Mouse (Mus musculus): ENCODE results near the gene Slc4a2. TPM values are rescaled to one million over a fixed set of nuclear protein-coding genes. Genes with fewer than 3 reads are reported as not detected.
"Not testable (repeated sequence)": the region's sequence is repeated elsewhere in the genome, so short reads cannot be mapped to it uniquely, and the experiment has no call there.

Gene Slc4a2
- polyA plus RNA-seq, 1 experiment = 84.6 TPM

DNA sequence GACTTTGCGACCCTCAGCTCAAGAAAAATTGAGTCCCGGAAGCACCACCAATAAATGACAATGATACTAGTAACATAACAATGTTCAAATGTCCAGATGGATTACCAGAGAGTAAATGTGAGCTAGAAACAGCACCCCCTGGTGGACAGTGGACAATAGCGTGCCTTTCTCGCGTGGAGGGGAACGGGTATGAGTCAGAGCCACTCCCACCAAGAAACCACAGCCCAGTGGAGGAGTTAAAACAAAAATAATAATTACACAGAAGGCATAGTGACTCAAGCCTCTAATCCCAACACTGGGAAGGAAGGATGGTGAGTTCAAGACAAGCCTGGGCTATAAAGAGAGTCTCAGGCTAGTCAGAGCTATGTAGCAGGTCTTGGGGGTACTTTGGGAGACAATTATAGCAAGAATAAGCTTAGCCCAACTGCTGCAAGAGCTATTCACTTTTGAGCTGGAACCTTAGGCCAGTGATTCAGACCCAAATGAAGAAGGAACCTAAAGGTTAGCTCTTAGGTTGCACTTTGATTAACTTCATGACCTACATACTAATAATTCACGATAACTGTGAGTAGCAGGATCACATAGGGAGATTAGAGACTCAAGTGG, 30.1 kb upstream of the Slc4a2 start, which contains the start of gene Abcb8:
Gene Abcb8, plus strand, starts transcription at position 272 of the 606 bp plus-strand sequence.
- WGBS = 18% methylated on average over 7 of the region's 7 CpGs
- TF ChIP-seq CTCF (IDR thresholded peaks at IDR 0.05; ENCODE audit: insufficient read depth, low read length) (peak; percentile 83), POLR2A (IDR thresholded peaks at IDR 0.05; ENCODE audit: borderline replicate concordance, extremely low read depth, low read depth, low read length) (no peak)
- Histone ChIP-seq H3K4me3 (replicated peaks; ENCODE audit: extremely low read depth, low read depth, low read length) (peak within 1 kb of the TSS; percentile 80), H3K4me1 (ENCODE audit: control insufficient read depth, insufficient read depth, low read length) (peaks cover 8% of the 10 kb centered on the region)
- DNase-seq = peak; percentile 77

DNA sequence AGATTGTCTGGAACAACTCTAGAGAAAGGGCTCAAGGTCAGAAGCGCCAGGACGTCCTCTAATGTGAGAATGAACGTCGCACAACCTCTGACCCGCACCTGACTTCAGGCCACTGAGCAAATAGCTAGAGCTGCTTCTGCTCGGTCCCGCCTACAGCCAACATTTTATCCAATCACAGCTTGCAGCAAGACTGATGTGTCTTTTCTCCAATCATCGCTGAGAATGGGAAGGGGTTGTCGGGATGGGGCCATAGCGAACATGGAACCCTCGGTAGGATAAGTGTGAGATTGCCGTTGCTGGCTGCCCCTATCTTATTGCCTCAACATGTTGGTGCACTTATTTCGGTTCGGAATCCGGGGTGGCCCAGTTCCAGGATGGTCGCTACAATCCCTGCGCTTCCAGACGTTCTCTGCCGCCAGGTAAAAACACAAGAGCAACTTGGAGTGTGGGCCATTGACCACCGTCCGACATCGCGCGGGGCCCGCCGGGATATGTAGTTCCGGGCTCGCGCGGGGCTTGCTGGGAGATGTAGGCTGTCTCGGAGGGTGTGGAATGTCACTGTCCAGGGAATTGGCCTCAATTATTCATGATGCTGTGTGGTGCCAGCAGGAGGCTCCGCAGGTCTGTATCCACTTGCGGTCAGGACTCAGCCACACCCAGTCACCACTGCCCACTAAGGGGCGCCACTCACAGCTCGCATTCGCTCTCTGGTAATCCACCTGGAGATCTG, 29.3 kb upstream of the Slc4a2 start:
- Histone ChIP-seq H3K4me1 (ENCODE audit: control insufficient read depth, insufficient read depth, low read length) (peaks cover 8% of the 10 kb centered on the region), H3K4me3 (replicated peaks; ENCODE audit: extremely low read depth, low read depth, low read length) (peak overlapping the region; percentile 80)
- WGBS = 1% methylated on average over 36 of the region's 36 CpGs
- peak; percentile 97 for DNase-seq
- TF ChIP-seq CTCF (IDR thresholded peaks at IDR 0.05; ENCODE audit: insufficient read depth, low read length) (peak; percentile 60), POLR2A (IDR thresholded peaks at IDR 0.05; ENCODE audit: borderline replicate concordance, extremely low read depth, low read depth, low read length) (peak; percentile 68; the same call in 1 of the 2 replicates)

DNA sequence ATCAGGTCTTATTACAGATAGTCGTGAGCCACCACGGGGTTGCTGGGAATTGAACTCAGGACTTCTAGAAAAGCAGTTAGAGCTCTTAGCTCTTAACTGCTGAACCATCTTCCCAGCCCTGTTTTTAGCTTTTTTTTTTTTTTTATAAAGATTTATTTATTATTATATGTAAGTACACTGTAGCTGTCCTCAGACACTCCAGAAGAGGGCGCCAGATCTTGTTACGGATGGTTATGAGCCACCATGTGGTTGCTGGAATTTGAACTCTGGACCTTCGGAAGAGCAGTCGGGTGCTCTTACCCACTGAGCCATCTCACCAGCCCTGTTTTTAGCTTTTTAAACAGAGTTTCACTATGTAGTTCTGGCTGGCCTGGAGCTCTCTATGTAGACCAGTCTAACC, 27.4 kb upstream of the Slc4a2 start:
- DNase-seq; H3K4me3 ChIP-seq (replicated peaks; ENCODE audit: extremely low read depth, low read depth, low read length); H3K4me1 ChIP-seq (ENCODE audit: control insufficient read depth, insufficient read depth, low read length): not testable (repeated sequence)
- 90% methylated on average over 6 of the region's 6 CpGs for WGBS

DNA sequence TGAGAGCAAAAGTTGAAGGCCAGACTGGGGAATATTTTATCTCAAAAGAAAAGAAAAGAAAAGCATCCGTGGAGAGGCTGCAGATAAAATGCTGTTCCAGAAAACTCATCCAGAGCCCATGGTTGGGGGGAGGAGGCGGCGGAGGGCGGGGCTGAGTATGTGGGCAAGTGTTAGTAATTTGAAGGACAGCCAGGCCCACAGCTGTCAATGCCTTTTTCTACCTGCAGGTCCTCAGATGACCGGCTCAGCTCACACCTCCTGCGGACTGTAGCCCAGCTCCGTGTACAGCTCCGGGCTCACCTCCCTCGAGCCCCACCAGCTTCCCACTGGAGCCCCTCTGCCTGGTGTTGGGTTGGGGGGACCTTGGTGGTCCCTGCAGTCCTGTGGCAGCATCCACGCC, 24.0 kb upstream of the Slc4a2 start:
- no peak for DNase-seq
- Histone ChIP-seq H3K4me1 (ENCODE audit: control insufficient read depth, insufficient read depth, low read length) (peaks cover 2% of the 10 kb centered on the region; the same call in 1 of the 2 replicates), H3K4me3 (replicated peaks; ENCODE audit: extremely low read depth, low read depth, low read length) (no peak overlapping the region)
- TF ChIP-seq CTCF (IDR thresholded peaks at IDR 0.05; ENCODE audit: insufficient read depth, low read length) = no peak
- TF ChIP-seq POLR2A (IDR thresholded peaks at IDR 0.05; ENCODE audit: borderline replicate concordance, extremely low read depth, low read depth, low read length) = no peak
- 87% methylated on average over 10 of the region's 10 CpGs for WGBS

DNA sequence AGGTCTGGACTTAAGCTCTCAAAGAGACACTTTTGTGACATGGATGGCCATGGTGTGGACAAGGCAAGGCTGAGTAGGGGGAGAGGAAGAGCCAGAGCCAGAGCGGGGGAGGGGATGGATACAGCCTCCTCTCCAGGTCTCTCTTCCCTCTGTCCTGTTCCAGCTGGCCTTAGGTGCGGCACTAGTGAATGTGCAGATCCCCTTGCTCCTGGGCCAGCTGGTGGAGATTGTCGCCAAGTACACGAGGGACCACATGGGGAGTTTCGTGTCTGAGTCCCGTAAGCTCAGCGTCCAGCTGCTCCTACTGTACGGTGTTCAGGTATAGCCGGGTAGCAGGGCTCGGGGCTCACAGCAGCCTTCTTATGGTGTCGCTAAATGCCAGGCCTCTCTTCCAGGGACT, 23.3 kb upstream of the Slc4a2 start:
- TF ChIP-seq CTCF (IDR thresholded peaks at IDR 0.05; ENCODE audit: insufficient read depth, low read length) = no peak
- TF ChIP-seq POLR2A (IDR thresholded peaks at IDR 0.05; ENCODE audit: borderline replicate concordance, extremely low read depth, low read depth, low read length) = no peak
- 92% methylated on average over 11 of the region's 11 CpGs for WGBS
- DNase-seq = no peak
- Histone ChIP-seq H3K4me1 (ENCODE audit: control insufficient read depth, insufficient read depth, low read length) (no peaks in the 10 kb centered on the region), H3K4me3 (replicated peaks; ENCODE audit: extremely low read depth, low read depth, low read length) (no peak overlapping the region)

DNA sequence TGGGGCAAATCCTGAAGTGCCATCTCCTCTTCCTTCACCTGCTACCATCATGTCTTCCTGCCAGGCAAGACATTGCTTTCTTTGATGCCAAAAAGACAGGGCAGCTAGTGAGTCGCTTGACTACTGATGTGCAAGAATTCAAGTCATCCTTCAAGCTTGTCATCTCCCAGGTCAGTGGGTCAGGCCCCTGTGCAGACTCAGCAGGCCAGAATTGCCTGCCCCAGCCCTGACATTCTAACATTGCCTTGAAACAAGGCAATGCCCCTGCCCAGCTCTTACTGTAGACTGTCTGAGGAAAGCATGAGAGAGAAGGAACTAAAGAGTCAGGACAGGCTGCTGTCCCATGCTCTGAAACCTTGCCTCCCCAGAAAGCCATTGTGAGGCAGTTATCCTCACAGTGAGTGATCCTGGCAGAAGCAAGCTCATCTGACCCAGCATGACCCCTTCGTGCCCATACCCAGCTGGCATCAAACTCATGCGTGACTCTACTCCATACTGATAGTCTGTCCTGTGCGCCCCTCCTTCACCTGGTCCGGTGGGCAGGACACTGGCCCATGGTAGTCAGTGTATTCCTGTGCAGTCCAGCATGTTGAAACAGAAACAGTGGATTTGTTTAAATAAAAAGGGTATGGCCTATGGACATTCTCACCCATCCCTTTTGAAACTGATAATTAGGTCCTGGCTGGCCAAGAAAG, 22.6 kb upstream of the Slc4a2 start:
- 89% methylated on average over 5 of the region's 5 CpGs for WGBS

DNA sequence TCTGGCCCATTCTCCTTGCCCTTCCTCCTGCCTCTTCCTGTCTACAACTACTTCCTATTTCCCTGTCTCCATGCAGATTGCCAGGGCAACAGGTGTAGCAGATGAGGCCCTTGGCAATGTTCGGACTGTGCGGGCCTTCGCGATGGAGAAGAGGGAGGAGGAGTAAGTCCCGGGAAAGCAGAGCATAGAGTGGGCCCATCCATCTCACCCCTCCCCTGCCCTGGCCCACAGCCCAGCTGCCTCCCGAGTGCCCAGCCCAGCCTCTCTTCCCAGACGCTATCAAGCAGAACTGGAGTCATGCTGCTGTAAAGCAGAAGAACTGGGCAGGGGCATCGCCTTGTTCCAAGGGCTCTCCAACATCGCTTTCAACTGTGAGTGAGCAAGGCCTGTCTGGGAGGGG, 21.7 kb upstream of the Slc4a2 start:
- H3K4me1 ChIP-seq (ENCODE audit: control insufficient read depth, insufficient read depth, low read length) = no peaks in the 10 kb centered on the region
- TF ChIP-seq CTCF (IDR thresholded peaks at IDR 0.05; ENCODE audit: insufficient read depth, low read length) (no peak), POLR2A (IDR thresholded peaks at IDR 0.05; ENCODE audit: borderline replicate concordance, extremely low read depth, low read depth, low read length) (no peak)
- WGBS = 68% methylated on average over 9 of the region's 9 CpGs

More for the DNA sequence above, 22.6 kb upstream of the Slc4a2 start:
- H3K4me1 ChIP-seq (ENCODE audit: control insufficient read depth, insufficient read depth, low read length) = no peaks in the 10 kb centered on the region
- DNase-seq = no peak
- TF ChIP-seq CTCF (IDR thresholded peaks at IDR 0.05; ENCODE audit: insufficient read depth, low read length) = no peak
- no peak for TF ChIP-seq POLR2A (IDR thresholded peaks at IDR 0.05; ENCODE audit: borderline replicate concordance, extremely low read depth, low read depth, low read length)
- H3K4me3 ChIP-seq (replicated peaks; ENCODE audit: extremely low read depth, low read depth, low read length) = no peak overlapping the region

DNA sequence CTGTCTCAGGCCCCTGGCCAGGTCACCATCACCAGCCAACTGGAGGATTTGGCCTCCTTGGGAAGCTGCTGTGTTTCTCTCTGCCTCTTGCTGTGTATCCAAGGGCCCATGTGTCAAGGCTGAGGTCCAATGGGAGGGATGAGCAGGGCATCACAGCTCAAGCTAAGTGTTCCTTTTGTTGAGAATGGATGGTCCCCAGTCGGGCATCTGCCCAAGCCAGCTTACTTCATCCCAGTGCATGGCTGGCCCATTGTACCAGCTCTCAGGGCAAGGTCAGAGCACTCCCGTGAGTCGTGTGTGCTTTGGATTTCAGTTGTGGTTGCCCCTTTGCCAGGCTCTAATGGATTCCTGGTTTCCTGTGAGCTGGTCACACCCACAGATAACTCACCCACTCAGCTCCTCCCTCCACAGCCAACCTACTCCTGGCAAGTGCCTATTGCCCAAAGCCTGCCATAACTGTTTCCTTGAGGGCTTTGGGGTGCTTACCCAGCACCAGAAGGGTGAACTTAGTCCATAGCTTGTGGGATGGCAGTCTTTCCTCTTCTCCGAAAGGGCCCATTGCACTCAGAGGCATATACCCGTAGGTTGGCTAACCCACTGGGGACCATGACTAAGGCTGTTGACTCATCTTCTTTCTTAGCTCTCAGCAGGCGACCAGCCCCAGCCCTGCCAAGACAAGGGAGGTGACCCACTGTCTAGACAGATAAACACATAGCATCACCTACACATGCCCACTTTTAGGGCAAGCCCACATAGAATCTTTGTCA, 18.9 kb upstream of the Slc4a2 start:
- TF ChIP-seq CTCF (IDR thresholded peaks at IDR 0.05; ENCODE audit: insufficient read depth, low read length) (no peak), POLR2A (IDR thresholded peaks at IDR 0.05; ENCODE audit: borderline replicate concordance, extremely low read depth, low read depth, low read length) (no peak)
- no peak for DNase-seq
- Histone ChIP-seq H3K4me1 (ENCODE audit: control insufficient read depth, insufficient read depth, low read length) (no peaks in the 10 kb centered on the region), H3K4me3 (replicated peaks; ENCODE audit: extremely low read depth, low read depth, low read length) (no peak overlapping the region)
- WGBS = 73% methylated on average over 6 of the region's 6 CpGs

More for the DNA sequence above, 21.7 kb upstream of the Slc4a2 start:
- no peak for DNase-seq
- no peak overlapping the region for H3K4me3 ChIP-seq (replicated peaks; ENCODE audit: extremely low read depth, low read depth, low read length)

DNA sequence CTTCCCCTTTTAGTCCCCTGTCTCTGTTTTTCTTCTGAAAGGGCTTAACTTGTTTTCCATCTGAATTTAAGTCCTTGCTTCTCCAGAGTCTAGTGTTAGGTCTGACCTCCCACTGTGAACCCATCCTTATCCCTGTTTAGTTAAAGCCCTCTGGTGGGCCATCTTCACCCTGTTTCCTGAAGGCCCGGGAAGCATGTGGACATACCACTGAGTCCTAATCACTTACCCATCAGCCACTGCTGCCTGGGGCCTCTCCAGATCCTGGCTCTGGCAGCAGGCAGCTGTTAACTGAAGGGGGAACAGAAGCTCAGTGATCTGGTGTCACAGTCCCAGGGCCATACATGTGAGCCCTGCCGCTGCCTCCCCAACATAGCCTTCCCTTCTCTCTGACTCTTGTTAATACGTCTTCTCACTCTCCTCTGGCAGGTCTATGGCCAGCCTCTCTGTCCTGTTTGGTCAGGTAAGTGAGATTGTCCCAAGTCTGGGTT, 18.2 kb upstream of the Slc4a2 start:
- TF ChIP-seq CTCF (IDR thresholded peaks at IDR 0.05; ENCODE audit: insufficient read depth, low read length) = no peak
- TF ChIP-seq POLR2A (IDR thresholded peaks at IDR 0.05; ENCODE audit: borderline replicate concordance, extremely low read depth, low read depth, low read length) = no peak
- WGBS = 72% methylated on average over 3 of the region's 3 CpGs
- DNase-seq = no peak
- Histone ChIP-seq H3K4me3 (replicated peaks; ENCODE audit: extremely low read depth, low read depth, low read length) (no peak overlapping the region), H3K4me1 (ENCODE audit: control insufficient read depth, insufficient read depth, low read length) (no peaks in the 10 kb centered on the region)

Data from lung, adult 2 months (tissue).